Mouse (Mus musculus) left cerebral cortex, adult 18-20 months (tissue): ENCODE measurements at regions not wholly inside any gene's neighbourhood (a gene's known extent, or its start where the extent isn't known, plus 50 kb on each side); places are given as distances from the start of the nearest gene placed in this dataset.

Source experiments
- DNase-seq, 2 experiments: peaks; one replicate each; pipeline ENCODE4 v3.0.0; 2021 to 2022; ENCODE audit warnings: low spot score in 2 of 2, mixed read lengths in 1 of 2

DNA sequence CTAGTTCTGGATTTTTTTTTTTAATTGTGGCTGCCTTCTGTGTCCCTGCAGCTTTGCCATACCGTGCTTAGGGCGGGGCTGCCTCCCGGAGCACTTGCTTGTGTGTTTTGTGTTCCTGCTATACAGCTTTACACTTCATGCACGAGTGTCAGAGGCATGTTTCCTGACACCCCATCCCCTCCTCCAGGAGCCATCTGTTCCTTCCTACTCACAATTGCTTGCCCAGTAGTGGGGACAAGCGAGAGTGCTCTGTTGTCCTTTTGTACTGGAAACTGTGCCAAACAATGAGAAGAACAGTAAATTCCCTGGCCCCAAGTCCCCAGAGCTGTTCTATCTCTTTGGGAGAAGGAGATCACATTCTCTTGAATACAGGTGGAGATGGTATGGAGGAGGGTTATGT, 53.5 kb downstream of the Csf2 start:
- peak; percentile 31 to 37 for DNase-seq

DNA sequence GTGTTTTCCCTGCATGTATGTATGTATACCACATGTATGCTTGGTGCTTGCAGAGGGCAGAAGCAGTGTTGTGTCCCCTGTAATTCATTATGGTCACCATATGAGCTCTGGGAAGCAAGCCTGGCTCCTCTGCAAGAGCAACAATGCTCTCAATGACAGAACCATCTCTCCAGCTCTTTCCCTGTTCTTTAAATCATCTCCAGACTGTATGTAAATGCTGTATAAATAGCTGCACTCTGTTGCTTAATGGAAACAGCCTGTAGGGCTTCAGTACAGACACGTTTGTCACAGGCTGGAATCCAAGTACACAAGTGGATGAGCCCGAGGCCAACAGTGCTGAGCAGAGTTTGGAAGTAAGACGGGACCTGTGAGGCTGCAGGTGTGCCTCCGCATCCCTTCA, 54.7 kb downstream of the Csf2 start:
- DNase-seq, result no peak

DNA sequence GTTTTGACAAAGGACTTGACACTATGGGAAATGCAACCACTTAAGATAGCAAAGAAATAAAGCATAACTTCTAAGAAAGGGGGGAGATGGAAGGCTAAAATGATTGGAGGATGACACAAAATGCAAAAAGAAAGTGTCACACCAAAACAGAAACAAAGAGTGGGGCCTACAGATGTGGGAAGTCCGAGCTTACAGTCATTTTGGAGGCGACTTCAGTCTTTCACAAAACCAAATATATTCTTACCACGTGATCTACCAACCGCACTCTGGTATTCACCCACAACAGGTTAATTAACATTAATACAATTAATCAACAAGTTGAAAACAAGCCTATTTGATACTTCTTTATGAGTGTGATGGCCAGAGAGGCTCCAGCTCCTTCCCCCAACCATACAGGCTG, 57.2 kb downstream of the Csf2 start:
- no peak for DNase-seq

DNA sequence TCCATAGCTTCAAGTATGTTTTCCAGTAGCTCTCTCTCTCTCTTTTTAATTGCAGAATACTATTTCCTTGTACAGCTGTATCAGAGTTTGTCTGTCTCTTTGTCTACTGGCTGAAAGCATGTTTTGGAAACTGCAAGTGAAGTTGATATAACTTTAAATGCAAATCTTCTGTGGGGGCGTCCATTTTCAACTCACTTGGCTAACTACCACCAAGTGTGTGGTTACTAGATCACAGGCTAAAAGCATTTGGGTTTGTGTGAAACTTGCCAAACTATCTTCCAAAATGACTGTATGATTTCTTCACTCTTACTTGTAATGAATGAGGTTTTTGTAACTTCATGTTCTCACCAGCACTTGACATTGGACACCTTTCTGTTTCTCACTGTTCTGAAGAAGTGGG, 61.6 kb downstream of the Csf2 start:
- no peak for DNase-seq

DNA sequence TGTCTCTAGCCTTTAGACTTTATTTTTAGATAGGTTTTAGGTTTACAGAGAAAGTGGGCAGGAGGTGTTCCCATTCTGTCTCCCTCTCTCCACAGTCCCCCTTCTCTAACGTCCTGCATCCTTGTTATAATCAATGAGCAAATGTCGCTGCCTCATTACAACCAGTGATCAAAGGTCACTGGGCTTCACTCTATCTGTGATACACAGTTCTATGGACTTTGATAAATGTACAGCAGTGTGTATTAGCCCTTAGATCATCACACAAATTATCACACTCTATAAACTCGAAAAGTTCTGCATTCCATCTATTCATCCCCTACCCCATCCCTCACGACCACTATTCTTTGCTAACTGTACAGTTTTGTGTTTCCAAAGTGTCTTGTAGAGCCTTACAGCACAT, 62.1 kb downstream of the Csf2 start:
- DNase-seq, result no peak

DNA sequence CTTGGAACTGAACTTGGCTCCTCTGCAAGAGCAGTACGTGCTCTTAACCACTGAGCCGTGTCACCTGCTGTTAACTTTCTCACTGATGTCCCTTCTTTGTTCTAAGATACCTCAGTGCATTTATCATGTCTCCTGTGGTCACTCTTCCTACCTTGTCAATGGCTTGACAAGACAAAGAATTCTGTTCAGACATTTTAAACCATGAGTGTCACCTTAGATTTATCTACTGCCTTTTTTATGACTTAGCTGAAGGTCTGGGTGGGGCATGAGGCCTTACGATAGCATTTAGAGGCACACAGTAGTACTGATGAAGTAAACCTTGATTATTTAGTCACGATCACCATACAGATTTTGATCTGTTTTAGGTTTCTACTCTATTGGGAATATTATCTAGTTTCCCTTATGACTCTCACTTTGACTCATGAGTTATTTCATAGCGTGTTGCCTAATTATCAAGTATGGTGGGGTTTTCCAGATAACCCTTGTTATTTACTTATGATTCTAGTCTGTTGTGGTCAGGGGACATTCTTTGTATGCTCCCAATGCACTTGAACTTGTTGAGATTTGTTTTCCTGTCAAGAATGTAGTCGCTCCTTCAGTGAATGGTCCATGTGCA, 63.6 kb downstream of the Csf2 start:
- DNase-seq, result no peak

DNA sequence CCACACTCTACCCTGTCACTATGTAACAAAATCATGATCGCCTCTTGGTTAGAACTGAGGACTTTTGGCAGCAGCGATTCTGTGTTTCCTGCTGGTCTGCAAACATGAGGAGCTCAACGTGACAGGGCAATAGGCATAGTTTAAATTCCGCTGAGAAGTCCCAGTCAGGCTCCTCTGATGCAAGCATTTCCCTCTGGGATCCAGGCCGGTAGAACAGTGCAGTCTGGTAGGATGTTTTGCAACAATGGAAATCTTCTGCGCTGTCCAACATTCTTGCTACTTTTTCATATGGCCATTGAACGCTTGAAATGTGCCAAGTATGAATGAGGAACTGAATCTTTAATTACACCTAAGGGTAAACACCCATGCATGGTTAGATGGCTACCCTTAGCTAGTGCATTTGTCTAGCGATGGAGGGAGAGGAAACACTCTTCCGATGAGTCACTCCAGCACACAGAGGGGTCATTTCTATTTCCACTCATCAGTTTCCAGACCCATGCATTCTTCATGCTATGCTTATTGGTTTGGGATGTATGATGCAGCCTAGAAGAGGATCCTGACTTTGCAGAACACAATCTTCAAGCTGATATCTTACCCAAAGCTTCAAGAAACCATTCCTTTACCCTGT, 67.7 kb downstream of the Csf2 start:
- DNase-seq, result no peak
